Mouse (Mus musculus) hindbrain, embryonic 16.5 days (tissue): ENCODE results near the gene Krt18. TPM values are rescaled to one million over a fixed set of nuclear protein-coding genes. Genes with fewer than 3 reads are reported as not detected.
"Not testable (repeated sequence)": the region's sequence is repeated elsewhere in the genome, so short reads cannot be mapped to it uniquely, and the experiment has no call there.

Experiments used
- ATAC-seq: fragments of 200-750 bp; cut with Nextera tagmentation; 2 replicates; pipeline ENCODE4 v1.8.0; 2017; ENCODE audit warnings: moderate TSS enrichment, moderate library complexity
- H3K27ac ChIP-seq: fragments of 300-500 bp; sonication (generic); 2 replicates; pipeline ENCODE4 v1.5.1; 2014; ENCODE audit warnings: low read depth, mild to moderate bottlenecking, control low read depth, low read length, moderate library complexity
- H3K27me3 ChIP-seq: fragments of 300-500 bp; sonication (generic); replicated peaks from 2 replicates; pipeline ENCODE4 v1.6.1; 2014; ENCODE audit warnings: low read length; ENCODE audit not compliant: control insufficient read depth, insufficient read depth
- H3K36me3 ChIP-seq: fragments of 300-500 bp; sonication (generic); 2 replicates; pipeline ENCODE4 v1.6.1; 2014; ENCODE audit warnings: mild to moderate bottlenecking, low read length, moderate library complexity, mixed read lengths; ENCODE audit not compliant: control insufficient read depth, insufficient read depth
- H3K4me1 ChIP-seq: fragments of 300-500 bp; sonication (generic); 2 replicates; pipeline ENCODE4 v1.6.1; 2014; ENCODE audit warnings: low read depth, low read length; ENCODE audit not compliant: control insufficient read depth, insufficient read depth
- H3K4me2 ChIP-seq: fragments of 300-500 bp; sonication (generic); 2 replicates; pipeline ENCODE4 v1.6.1; 2014; ENCODE audit warnings: mild to moderate bottlenecking, low read length, control low read depth, moderate library complexity
- H3K4me3 ChIP-seq: fragments of 300-500 bp; sonication (generic); 2 replicates; pipeline ENCODE4 v1.5.1; 2014; ENCODE audit warnings: mild to moderate bottlenecking, low read length, control low read depth, moderate library complexity
- H3K9ac ChIP-seq: fragments of 300-500 bp; sonication (generic); 2 replicates; pipeline ENCODE4 v1.6.1; 2014; ENCODE audit warnings: low read depth, mild to moderate bottlenecking, control low read depth, low read length, moderate library complexity
- H3K9me3 ChIP-seq: fragments of 300-500 bp; sonication (generic); 2 replicates; pipeline ENCODE4 v1.6.1; 2014; ENCODE audit warnings: mild to moderate bottlenecking, low read length, moderate library complexity; ENCODE audit not compliant: control insufficient read depth
- WGBS: fragments of 180-500 bp; shearing (Covaris S2); extraction: QIAGEN DNeasy Blood & Tissue Kit; methylation state at CpG from one replicate; pipeline ENCODE4 v1.1.7; 2014; 5-methylcytosine and 5-hydroxymethylcytosine counted together
- polyA plus RNA-seq: library from polyadenylated mRNA; unstranded; fragments of >200 nt; fragmentation: Nextera tagmentation; extraction: Ambion mirVana; gene quantifications from 2 replicates; pipeline ENCODE4 v1.2.1, GENCODE M21; 2015

The Krt18 gene
- polyA plus RNA-seq, 1 experiment from 2014 or later, result 13.6 TPM

GRCm38 (mm10) chr15:102072963-102073558 is 45.1 kb downstream of the Krt18 start:
- Histone ChIP-seq H3K4me2 (peak overlapping the region; percentile 58), H3K36me3 (no peaks in the 10 kb centered on the region), H3K4me1 (peaks cover 20% of the 10 kb centered on the region), H3K27me3 (no peaks in the 10 kb centered on the region), H3K9ac (peak overlapping the region; percentile 39), H3K27ac (peak overlapping the region; percentile 97; the same call in 1 of the 2 replicates), H3K4me3 (peak overlapping the region; percentile 82), H3K9me3 (no peaks in the 10 kb centered on the region)
- ATAC-seq, result peak; percentile 41
- 16% methylated on average over 6 of the region's 6 CpGs for WGBS

- H3K27ac ChIP-seq, result peak within 1 kb of the TSS; percentile 97
- no peaks in the 10 kb centered on the region for H3K9me3 ChIP-seq
- H3K4me1 ChIP-seq, result peaks cover 20% of the 10 kb centered on the region
- peak within 1 kb of the TSS; percentile 82 for H3K4me3 ChIP-seq
- H3K36me3 ChIP-seq, result no peaks in the 10 kb centered on the region
- peak within 1 kb of the TSS; percentile 96 for H3K9ac ChIP-seq
- peak; percentile 94 for ATAC-seq
- H3K4me2 ChIP-seq, result peak within 1 kb of the TSS; percentile 72
- H3K27me3 ChIP-seq, result no peaks in the 10 kb centered on the region
- WGBS, result 0% methylated on average over 52 of the region's 58 CpGs
Observed at GRCm38 (mm10) chr15:102073559-102074069, 45.6 kb downstream of the Krt18 start, which contains the start of gene Eif4b. Eif4b (plus strand) TSS chr15:102073773.

DNA sequence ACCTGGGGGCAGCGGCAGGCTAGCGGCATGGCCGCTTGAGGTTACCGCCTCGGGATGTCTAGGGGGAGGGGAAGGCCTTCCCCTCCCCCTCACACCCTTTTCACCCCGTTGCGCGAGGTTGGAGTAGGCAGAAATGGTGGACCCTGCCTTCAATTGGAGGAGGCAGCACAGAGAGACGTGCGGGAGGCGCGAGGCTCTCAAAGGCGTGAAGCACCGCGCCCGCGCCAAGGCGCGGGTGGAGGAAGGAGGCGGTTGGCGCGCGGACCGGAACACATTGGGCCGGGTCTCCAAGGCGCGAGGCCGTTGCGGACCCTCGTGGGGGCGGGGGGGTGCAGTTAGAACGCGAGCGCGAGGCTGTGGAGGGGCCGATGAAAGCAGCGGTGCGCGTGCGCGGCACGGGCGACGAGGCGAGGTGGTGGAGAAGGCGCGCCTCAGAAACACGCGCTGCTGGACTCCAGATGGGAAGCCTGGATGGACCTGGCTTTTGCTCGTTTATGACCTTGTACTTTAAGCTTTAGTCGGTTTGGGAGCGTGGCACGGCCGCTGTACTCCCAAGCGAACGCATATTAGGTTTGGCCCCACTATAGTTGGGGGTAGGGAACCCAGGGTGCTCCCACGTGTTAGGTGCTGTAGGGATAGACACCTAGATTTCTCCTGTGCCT is 46.2 kb downstream of the Krt18 start:
- H3K4me3 ChIP-seq, result peak overlapping the region; percentile 82
- WGBS, result 0% methylated on average over 55 of the region's 57 CpGs
- peaks cover 20% of the 10 kb centered on the region for H3K4me1 ChIP-seq
- peak overlapping the region; percentile 72 for H3K4me2 ChIP-seq
- no peaks in the 10 kb centered on the region for H3K36me3 ChIP-seq
- H3K9ac ChIP-seq, result peak overlapping the region; percentile 96
- peak overlapping the region; percentile 97 for H3K27ac ChIP-seq
- H3K9me3 ChIP-seq, result no peaks in the 10 kb centered on the region
- no peaks in the 10 kb centered on the region for H3K27me3 ChIP-seq
- peak; percentile 61 for ATAC-seq

DNA sequence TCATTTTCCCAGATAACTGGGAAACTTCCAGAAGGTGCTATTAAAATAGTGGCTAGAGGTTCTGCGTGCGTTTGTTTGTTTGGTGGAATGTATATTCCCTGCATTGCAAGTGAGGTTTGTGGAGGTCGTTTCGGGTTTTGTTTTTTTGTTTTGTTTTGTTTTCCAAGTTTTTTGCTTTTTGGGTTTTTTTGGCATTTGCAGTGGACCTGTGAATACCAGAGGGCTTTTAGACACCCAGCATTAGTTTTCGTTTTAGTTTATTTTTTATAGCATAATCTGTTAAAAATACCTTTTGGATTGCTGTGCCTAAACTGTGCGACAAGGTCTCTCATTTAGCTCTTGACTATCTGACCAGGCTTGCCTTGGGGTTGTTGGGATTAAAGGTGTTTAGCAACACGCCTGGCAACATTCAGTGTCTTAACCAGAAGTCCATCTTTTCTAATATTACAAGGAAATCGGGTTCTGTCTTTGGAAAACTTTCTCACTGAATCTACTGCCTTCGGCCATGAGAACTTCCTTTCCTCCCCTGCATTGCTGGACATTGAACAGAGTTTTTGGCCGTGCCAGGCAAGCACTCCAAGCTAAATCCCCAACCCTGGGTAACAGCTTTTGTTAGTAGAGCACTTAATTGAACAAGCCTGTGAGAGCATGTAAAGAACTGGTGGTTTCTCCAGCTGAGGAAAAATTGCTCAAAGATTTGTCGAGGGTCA is 47.1 kb downstream of the Krt18 start:
- H3K4me1 ChIP-seq, result peaks cover 20% of the 10 kb centered on the region
- H3K27ac ChIP-seq, result peak overlapping the region; percentile 97; the same call in 1 of the 2 replicates
- 15% methylated on average over 11 of the region's 11 CpGs for WGBS
- no peaks in the 10 kb centered on the region for H3K9me3 ChIP-seq
- no peak for ATAC-seq
- H3K9ac ChIP-seq, result peak overlapping the region; percentile 96
- H3K27me3 ChIP-seq, result no peaks in the 10 kb centered on the region
- peak overlapping the region; percentile 72 for H3K4me2 ChIP-seq
- H3K4me3 ChIP-seq, result peak overlapping the region; percentile 82
- no peaks in the 10 kb centered on the region for H3K36me3 ChIP-seq

DNA sequence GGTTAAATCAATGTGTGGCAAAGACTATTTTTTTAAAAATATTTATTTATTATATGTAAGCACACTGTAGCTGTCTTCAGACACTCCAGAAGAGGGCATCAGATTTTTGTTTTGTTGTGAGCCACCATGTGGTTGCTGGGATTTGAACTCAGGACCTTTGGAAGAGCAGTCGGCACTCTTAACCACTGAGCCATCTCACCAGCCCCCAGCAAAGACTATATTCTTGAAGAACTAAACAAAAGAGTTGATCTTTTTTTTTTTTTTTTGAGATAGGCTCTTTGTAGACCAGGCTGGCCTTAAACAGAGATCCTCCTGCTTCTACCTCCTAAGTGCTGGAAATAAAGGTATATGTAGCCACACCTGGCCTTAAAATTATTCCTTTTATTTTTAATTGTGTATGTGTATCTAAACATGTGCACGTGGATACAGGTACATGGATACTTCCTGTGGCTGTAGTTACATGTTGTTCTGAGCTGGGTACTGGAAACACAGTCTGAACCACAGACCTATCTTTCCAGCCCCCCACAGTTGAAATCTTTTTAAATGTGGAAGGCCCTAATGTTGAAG is 49.2 kb downstream of the Krt18 start:
- no peak overlapping the region for H3K9ac ChIP-seq
- no peak overlapping the region for H3K4me3 ChIP-seq
- no peaks in the 10 kb centered on the region for H3K9me3 ChIP-seq
- H3K27me3 ChIP-seq, result no peaks in the 10 kb centered on the region
- WGBS, result 93% methylated on average over 2 of the region's 2 CpGs
- no peak overlapping the region for H3K27ac ChIP-seq
- no peak overlapping the region for H3K4me2 ChIP-seq
- no peak for ATAC-seq
- no peaks in the 10 kb centered on the region for H3K36me3 ChIP-seq
- peaks cover 20% of the 10 kb centered on the region for H3K4me1 ChIP-seq

- Histone ChIP-seq H3K36me3 (0 out of 2 replicates have a peak, but pooled peaks cover 4% of the 10 kb centered on the region), H3K27ac (no peak overlapping the region), H3K9me3 (no peaks in the 10 kb centered on the region), H3K4me1 (peaks cover 18% of the 10 kb centered on the region), H3K4me3 (no peak overlapping the region), H3K9ac (no peak overlapping the region), H3K4me2 (no peak overlapping the region), H3K27me3 (no peaks in the 10 kb centered on the region)
- 87% methylated on average over 4 of the region's 4 CpGs for WGBS
- no peak for ATAC-seq
Observed at GRCm38 (mm10) chr15:102079221-102079620, 51.2 kb downstream of the Krt18 start.

GRCm38 (mm10) chr15:102079924-102080323 is 51.9 kb downstream of the Krt18 start:
- not testable (repeated sequence) for ATAC-seq, H3K4me2 ChIP-seq, H3K9me3 ChIP-seq, H3K4me3 ChIP-seq, H3K27ac ChIP-seq, H3K36me3 ChIP-seq, H3K9ac ChIP-seq, H3K27me3 ChIP-seq
- peaks cover 14% of the 10 kb centered on the region for H3K4me1 ChIP-seq
- WGBS, result 79% methylated on average over 8 of the region's 8 CpGs

GRCm38 (mm10) chr15:102080429-102080828 is 52.4 kb downstream of the Krt18 start:
- H3K36me3 ChIP-seq, result peaks cover 6% of the 10 kb centered on the region
- no peak overlapping the region for H3K4me2 ChIP-seq
- no peaks in the 10 kb centered on the region for H3K9me3 ChIP-seq

More at GRCm38 (mm10) chr15:102080429-102080828, 52.4 kb downstream of the Krt18 start:
- 65% methylated on average over 2 of the region's 2 CpGs for WGBS
- ATAC-seq, result no peak
- Histone ChIP-seq H3K4me3 (no peak overlapping the region), H3K9ac (no peak overlapping the region), H3K27ac (no peak overlapping the region), H3K27me3 (no peaks in the 10 kb centered on the region), H3K4me1 (peaks cover 9% of the 10 kb centered on the region)
